In genomic region chr2:172827564-172827963, GRCm38 (mm10) we compare ENCODE assay signal across 7 mouse cellular contexts.
DNase-seq lines count a peak whose midpoint lies in the region; ATAC-seq lines count a peak whose summit lies in the region.

No protein-coding gene starts in this region.

- peak; percentile 40 for DNase-seq in liver
- DNase-seq in NIH3T3 (ENCODE audit: low read depth), result peak; percentile 37
- peak; percentile 44 for DNase-seq in liver, embryonic 11.5 days (ENCODE audit: low spot score)
- DNase-seq in testis, postnatal 10 days (ENCODE audit: low spot score), result peak; percentile 72
- DNase-seq in gastrocnemius, postnatal 14 days, result no peak

- H3K9me3 ChIP-seq in liver, embryonic 12.5 days (replicated peaks), result no peaks in the 10 kb centered on the region
- H3K9me3 ChIP-seq in liver, embryonic 11.5 days (ENCODE audit: control insufficient read depth, low read length), result no peaks in the 10 kb centered on the region

- 42% methylated on average over 7 of the region's 7 CpGs for WGBS in liver, embryonic 12.5 days (ENCODE audit: insufficient replicate concordance)
- WGBS in liver, embryonic 11.5 days, result 58% methylated on average over 7 of the region's 7 CpGs

- peaks cover 53% of the 10 kb centered on the region for H3K27me3 ChIP-seq in liver, embryonic 12.5 days (replicated peaks)
- peaks cover 32% of the 10 kb centered on the region for H3K27me3 ChIP-seq in liver, embryonic 11.5 days (replicated peaks; ENCODE audit: control insufficient read depth, insufficient read depth, low read length)

- no peak overlapping the region for H3K4me2 ChIP-seq in liver, embryonic 12.5 days
- no peak overlapping the region for H3K4me2 ChIP-seq in liver, embryonic 11.5 days

- H3K36me3 ChIP-seq in liver, embryonic 12.5 days, result no peaks in the 10 kb centered on the region
- no peaks in the 10 kb centered on the region for H3K36me3 ChIP-seq in liver, embryonic 11.5 days (ENCODE audit: control insufficient read depth, insufficient read depth, low read length)

- H3K4me3 ChIP-seq in liver, embryonic 12.5 days, result no peak overlapping the region
- H3K4me3 ChIP-seq in liver, embryonic 11.5 days (ENCODE audit: low read depth, low read length), result no peak overlapping the region

- no peak for ATAC-seq in liver, embryonic 12.5 days
- ATAC-seq in common myeloid progenitor, adult 5-6 weeks (replicated peaks; ENCODE audit: low read depth, poor library complexity, severe bottlenecking), result peak; percentile 37
- ATAC-seq in liver, embryonic 11.5 days (replicated peaks; ENCODE audit: low FRiP score), result no peak

- H3K4me1 ChIP-seq in liver, embryonic 12.5 days, result peaks cover 2% of the 10 kb centered on the region; the same call in 1 of the 2 replicates
- no peaks in the 10 kb centered on the region for H3K4me1 ChIP-seq in liver, embryonic 11.5 days (replicated peaks; ENCODE audit: control insufficient read depth, insufficient read depth, low read length)

- H3K27ac ChIP-seq in liver, embryonic 12.5 days, result no peak overlapping the region
- H3K27ac ChIP-seq in liver, embryonic 11.5 days (ENCODE audit: low read depth, low read length), result no peak overlapping the region

- intact Hi-C loops in gastrocnemius, postnatal 14 days (cut with DNase I; ENCODE audit: low total_unique reads), result no loop called here

- H3K9ac ChIP-seq in liver, embryonic 12.5 days, result no peak overlapping the region
- H3K9ac ChIP-seq in liver, embryonic 11.5 days (ENCODE audit: low read depth, low read length), result no peak overlapping the region
